Mouse (Mus musculus): ENCODE data around the gene 4930430F08Rik.
"Not testable (repeated sequence)": the region's sequence is repeated elsewhere in the genome, so short reads cannot be mapped to it uniquely, and the experiment has no call there.

The 4930430F08Rik gene

DNA sequence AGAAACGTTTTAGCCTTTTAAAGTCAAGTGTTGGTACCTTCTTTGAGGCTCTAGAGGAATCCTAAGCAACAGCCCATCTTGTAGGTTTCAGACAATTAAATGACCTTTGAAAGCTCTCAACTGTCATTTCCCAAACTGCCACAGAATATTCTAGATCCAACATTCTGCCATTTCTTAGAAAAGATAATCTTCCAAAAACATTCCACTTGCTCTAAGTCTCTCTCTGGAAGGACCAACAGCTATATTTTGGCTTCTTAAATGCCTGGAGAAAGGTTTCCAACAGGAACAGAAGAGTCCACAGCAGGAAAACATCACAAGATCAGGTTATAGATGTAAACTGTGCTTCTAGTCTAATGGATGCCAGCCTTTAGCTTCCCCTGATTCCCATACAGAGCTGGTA is at the start of gene 4930430F08Rik, which contains the start of gene 1700017N19Rik:
Gene 4930430F08Rik, minus strand, starts transcription at position 101 of the 400 bp plus-strand sequence.
Gene 1700017N19Rik, plus strand, starts transcription at position 162 of the 400 bp plus-strand sequence.
- DNase-seq (ENCODE audit: low spot score), result no peak

DNA sequence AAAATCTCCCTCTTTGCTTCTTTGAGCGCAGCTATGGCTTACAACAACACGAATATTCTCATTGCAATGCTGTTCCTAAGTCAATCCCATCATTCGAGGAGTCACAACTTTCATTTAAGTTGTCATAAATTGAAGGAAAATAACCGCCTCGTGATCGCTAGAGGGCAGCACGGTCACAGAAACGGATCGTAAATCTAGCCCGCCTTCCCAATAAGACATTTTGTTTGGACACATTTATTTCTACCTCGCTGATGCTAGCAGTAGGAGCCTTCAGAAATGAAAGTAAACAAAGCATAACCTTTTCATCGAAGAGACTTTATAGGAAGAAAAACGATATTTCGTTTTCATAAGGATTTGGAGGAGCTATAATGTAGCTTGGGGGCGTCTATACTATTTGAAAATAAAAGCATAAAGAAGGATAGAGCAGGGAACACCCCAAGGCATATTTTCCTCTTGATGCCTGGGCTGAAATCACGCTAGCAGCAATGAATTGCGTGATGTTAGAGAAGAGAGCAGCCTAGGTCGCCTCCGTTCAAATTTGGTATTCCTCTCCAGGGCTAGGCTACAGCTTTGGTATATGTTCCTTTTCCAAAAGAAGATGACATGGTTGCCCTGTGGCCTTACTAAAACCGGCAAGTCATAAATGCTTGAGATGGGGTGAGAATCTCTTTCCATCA is 39.7 kb upstream of the 4930430F08Rik start:
- peak; percentile 21 for DNase-seq (ENCODE audit: low spot score)

DNA sequence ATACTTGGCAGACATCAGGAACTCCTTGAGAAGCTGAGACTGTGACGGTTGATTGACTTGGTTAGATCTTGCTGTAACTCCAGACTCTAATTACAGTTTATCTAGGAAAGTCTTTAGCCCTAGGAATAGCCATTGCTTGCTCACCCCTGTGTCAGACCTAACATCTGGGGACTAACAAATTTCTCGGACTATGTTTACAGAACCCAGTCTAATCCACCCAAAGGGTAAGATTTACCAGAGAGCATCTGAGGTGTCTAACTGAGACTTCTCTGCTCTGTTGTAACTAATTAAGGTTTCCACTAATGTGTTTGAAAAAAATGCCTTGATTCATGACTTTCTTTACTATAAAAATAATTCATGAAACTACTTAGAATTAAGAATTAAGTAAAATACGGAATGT is 32.3 kb upstream of the 4930430F08Rik start:
- no peak for DNase-seq (ENCODE audit: low spot score)

DNA sequence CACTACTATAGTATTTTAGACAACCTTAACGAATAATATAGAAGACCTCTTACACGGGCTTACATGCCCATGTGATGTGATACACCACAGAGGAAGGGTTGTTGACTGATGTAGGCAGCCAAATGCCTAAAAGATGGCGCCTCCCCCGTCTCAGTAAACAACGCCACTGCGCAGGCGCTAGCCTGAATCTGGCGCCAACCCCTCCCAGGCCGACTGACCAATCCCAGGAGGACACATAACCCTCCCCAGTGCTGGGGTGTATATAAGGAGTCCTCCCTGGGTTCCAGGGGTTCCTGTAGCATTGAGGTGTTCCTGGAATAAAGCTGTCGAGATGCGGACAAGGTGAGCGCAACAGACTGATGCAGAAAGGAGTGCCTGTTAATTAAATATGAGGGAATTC is 29.8 kb upstream of the 4930430F08Rik start:
- no peak for DNase-seq (ENCODE audit: low spot score)

DNA sequence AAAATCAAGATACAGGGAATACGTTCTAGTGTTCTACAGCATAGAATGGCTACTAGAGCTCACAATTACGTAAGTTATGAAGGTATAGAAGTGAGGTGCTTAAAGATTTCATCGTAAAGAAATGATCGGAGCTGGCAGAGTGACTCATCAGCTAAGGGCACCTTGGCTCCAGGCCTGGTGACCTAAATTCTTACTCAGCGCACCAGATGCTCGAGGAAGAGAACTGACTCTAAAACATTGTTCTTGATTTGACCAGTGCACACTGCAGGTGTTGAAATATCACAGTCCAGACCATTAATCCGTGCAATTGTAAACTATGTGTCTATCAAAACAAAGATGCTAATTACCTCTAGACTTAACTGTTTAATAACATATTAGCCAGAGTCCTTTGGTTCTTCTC is 29.3 kb upstream of the 4930430F08Rik start:
- DNase-seq (ENCODE audit: low spot score), result no peak

DNA sequence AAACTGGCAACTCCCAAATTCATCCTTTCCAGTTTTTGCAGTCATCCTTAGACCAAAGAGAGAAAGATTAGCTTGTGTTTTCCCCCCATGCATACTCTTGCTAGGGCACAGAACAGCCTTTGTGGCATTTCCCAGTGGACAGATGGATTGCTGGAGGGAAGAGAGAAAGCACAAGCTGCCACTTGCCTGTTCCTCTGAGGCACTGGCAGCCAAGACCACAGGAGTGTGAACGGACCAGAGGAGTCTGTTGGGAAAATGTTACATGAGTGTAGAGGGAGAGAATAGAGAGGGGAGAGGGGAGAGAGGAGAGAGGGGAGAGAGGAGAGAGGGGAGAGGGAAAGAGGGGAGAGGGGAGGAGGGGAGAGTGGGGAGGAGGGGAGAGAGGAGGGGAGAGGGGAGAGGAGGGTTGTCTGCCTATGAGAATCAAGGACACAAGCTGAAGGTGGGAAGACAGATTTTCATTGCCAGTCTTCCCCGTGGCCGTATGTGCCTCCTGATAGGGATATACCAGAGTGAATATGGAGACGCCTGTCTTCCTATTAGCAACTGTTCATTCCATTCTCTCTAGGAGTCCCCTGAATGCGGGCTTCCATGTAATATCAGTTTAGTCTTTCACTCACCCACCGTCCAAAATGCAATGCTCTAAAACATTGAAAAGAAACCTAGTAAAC is 27.1 kb upstream of the 4930430F08Rik start:
- no peak for DNase-seq (ENCODE audit: low spot score)

DNA sequence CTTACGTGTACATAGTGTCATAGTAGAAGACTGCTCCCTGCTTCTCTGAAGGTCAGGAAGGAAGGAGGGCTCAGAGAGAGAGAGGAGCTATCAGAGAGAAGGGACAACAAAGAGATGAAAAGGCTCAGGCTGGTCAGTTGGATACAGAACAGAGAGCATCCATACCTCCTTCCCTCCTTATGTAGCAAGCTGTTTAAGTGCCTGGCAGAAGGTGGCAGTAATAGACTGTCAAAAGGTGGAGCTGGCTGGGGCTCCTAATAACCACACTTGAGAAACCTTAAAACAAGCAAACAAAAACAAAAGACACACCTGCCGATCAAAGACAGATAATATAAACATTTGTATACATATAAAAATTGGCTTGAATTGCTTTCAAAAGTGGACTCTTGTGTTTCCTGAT is 14.0 kb upstream of the 4930430F08Rik start:
- DNase-seq (ENCODE audit: low spot score), result no peak

DNA sequence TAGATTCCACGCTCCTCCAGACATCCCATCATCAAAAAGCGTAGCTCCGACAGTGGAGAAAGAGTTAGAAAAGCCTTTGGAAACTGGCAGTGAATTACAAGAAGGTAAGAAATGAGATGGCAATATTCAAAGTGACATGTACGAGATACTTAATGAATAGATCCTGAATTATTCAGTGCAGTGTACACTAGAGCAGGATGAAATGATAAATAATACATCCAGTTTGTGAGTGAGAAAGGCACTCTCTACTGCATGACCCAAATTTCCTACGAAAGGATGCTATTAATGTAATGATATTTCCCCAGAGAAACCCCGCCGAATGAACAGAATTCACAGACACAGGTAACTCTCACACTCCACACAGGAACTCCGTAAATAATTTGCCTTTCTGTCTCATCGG is 13.3 kb upstream of the 4930430F08Rik start:
- DNase-seq (ENCODE audit: low spot score), result no peak

DNA sequence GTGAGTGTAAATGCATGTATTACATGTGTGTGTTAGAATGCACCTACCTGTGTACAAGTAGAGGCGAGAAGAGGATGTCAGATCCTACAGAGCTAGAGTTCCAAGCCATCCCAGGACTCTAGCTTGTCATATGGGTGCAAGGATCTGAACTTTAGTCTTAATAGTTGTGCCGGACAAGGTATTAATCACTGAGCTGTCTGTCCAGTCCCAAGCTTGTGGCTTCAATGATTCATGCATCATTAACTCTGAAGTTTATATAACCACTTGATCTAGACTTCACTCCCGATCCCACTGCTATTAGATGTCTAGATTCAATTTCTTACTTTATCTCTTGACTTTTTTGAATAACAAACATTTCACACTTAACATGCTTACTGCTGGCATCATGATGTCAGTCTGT is 8.1 kb upstream of the 4930430F08Rik start:
- DNase-seq (ENCODE audit: low spot score), result no peak

DNA sequence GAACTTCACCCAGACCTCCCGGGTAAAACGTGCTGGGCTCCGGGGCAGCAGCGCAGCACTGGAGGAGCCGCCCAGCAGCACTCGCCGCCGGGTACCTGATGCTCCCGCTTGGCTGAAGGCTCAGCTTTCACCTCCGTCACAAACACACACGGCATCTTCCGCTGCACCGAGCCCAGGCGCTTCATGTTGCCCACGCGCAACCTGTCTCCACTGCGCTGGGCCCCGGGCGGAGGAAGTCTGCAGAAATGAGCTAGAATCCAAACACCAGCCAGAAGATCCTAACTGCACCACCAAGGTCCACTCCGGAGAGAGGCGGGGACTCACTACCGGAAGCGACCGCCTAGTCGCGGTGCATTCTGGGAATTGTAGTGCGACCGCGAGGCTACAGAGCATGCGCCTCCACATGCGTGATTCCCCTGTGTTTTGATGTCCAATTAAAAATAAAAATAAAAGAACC is 1.3 kb downstream of the 4930430F08Rik start:
- DNase-seq (ENCODE audit: low spot score), result peak; percentile 91

DNA sequence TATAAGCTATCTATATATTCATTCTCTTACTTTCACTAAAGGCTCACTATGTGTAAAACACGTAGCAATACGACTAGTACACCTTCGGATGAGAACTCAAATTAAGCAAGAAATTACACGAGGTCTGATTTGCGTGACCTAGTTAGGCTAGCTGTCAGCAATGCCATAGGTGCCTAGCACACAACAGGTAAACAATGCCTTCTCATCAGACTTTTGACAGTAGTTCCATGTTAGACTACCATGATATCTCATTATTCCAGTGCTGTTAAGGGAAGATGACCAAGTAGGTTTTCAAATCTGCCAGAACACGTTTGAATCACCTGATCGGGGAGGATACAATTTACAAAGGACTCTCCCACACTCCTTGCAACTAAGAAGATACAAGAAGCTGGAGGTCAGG is 1.7 kb downstream of the 4930430F08Rik start:
- DNase-seq (ENCODE audit: low spot score), result no peak

DNA sequence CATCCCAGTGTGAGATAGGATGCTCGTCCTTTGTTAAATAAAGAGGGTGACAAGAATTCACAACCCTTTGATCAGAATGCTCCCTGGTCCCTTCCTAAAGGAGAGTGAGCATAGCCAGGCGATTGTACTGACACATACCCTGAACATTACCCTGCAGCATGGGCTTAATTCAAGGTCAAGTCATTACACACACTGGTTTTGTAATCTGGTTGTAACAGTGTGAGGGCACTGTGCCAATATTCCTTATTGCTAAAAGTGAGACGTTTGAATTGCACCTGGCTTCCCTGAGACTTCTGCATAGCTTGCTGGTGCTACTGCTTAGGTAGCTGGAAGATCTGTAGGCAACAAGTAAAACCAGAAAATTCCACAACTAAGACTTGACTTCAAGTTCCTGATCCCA is 6.0 kb downstream of the 4930430F08Rik start:
- no peak for DNase-seq (ENCODE audit: low spot score)

DNA sequence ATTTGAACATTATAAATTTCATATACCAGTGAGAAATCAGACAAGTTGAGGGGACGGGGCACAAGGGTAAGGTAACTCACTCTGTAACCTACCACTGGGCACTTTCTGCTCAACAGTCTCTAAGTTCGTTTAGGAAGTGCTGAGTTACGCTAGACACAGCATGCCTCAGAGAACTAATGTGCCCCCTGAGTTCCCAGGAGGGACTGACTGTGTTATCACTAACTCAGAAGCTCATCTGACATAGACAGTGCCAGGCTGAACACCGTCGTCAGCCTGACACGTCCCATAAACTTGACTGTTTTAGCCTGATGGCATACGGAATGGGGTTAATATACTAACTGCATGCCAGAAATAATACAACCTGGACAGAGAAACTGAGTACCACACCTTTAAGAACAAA is 14.9 kb downstream of the 4930430F08Rik start:
- DNase-seq (ENCODE audit: low spot score), result no peak

DNA sequence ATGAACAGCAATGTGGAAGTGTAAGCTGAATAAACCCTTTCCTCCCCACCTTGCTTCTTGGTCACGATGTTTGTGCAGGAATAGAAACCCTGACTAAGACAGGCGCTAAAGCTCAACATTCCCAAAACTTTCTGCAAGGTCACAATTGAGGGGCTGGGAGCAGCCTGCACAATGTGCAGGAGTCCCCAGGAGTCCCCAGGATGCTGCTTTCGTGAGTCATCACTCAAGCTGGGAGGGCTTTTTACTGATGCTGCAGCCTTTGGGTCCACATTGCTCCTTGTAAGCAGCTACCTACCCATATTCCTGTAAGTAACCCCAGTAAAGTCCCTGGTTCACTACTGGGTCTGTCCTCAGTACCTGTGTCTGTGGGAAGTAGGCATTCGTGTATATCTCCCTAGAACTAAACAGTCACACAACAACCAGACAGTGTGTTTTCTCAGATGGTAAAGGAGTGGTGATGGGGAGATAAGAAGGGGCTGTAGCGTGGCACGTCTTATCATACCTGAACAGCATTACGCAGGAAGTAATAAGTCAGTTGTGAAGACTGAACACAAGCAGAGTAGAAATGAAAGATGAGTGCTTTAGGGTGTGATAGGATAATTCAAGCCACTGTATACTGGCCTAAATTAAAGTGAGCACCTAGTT is 15.6 kb downstream of the 4930430F08Rik start:
- no peak for DNase-seq (ENCODE audit: low spot score)

DNA sequence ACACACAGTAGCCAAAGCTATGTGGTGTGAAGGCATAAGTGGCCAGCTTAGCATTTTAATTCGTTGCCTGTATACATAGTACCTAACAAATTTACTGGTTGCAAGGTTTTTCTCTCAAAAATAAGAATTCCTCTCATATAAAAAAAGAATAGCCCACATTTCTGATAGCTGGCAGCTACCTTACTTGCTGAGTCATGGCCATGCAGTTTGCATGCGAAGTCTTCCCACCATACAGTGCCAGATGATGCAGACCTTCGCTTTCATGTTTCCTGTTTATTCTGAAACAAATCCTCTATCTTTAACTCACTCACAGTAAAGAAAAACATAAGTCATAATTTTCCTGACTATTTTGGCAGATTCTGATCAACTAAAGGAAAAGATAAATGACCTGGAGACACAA is 18.5 kb downstream of the 4930430F08Rik start:
- no peak for DNase-seq (ENCODE audit: low spot score)

DNA sequence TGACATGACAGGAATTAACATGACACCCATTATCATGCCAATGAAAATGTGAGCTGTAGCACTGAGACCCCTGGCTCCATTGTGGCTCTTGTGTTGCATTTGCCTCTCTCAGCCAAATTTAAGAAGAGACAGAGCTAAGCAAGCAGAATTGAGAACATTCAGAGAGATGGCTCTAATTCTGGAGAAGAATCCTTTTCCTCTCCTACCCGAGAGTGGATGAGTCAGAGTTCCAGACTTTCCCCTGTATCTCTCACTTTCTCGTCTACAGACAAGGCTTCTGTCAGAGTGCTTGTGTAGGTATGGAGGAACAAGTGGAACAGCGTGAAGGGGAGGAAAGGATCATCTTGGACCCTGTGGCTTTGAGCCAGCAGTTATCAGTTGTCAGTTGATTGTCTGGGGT is 26.1 kb downstream of the 4930430F08Rik start:
- no peak for DNase-seq (ENCODE audit: low spot score)

DNA sequence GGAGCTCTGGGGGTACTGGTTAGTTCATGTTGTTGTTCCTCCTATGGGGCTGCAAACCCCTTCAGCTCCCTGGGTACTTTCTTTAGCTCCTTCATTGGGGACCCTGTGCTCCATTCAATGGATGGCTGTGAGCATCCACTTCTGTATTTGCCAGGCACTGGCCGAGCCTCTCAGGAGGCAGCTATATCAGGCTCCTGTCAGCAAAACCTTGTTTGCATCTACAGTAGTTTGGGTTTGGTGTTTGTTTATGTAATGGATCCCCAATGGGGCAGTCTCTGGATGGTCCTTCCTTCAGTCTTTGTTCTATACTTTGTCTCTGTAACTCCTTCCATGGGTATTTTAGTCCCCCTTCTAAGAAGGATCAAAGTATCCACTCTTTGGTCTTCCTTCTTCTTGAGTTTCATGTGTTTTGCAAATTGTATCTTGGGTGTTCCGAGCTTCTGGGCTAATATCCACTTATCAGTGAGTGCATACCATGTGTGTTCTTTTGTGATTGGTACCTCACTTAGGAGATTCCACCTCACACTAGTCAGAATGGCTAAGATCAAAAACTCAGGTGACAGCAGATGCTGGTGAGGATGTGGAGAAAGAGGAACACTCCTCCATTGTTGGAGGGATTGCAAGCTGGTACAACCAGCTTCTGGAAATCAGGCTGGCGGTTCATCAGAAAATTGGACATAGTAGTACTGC is 29.9 kb downstream of the 4930430F08Rik start:
- not testable (repeated sequence) for DNase-seq (ENCODE audit: low spot score)

DNA sequence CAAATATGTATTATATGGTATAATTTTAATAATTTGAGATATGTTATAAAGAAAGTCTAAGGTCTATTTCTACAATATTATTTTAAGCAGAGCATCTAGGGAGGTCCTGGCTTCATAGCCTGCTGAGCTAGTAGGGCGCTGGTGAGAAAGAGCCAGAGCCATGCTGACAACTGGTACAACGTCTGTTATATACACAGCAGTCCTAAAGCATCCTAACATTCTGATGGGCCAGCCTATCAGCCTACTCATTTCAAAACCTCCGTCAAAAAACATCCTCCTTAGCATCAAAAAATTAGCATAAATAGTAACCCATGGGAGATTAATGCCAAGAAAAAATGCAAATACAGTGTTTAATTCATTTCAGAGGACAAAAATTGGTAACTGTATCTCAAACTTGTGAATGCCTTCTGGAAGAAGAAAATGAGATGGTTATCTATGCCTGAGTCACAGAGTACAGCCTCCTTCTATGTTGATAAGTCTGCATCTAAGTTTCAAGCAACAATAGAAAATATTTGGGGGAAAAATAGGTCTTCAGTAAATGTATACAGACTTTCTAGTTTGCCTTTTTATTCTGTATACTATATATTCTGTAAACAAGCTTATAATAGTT is 33.6 kb downstream of the 4930430F08Rik start:
- no peak for DNase-seq (ENCODE audit: low spot score)

DNA sequence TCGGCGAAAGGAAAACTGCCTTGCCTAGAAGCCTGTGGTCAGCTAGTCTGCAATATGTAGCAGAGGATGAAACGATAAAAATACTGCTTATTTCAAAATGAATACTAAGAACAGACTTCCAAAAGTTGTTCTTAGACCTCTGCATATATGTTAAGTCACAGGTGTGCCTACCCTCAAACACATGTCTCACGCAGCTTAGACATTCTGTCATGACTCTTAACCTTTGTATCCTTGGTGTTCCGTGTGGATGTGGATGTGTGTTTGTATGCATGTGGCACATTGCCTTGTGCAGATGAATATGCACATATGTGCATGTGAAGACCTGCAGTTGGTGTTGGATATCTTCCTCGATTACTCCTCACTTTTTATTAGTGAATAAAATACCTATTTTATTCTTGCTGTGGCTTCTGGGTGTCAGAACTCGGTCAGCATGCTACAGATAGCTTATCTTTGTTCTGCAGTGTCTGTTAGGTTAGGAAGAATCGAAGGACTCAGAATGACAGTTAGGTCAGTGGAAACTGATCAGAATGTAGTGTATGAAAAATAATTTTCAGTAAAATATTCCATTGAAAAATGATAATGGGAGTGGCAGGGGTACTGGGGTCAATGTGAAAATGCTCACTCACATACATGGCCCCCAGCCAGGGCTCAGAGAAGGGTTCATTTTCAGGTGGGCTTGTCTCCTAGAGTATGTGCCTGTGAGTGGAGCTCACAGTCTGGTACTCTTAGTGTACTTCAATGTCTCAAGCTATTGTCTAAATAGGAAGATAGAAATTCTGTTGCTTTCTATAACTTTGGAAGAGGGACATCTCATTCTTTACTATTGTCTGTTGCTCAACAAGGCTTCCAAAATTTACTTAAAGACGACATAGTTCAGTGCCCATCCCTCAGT is 65.5 kb downstream of the 4930430F08Rik start:
- DNase-seq (ENCODE audit: low spot score), result no peak

DNA sequence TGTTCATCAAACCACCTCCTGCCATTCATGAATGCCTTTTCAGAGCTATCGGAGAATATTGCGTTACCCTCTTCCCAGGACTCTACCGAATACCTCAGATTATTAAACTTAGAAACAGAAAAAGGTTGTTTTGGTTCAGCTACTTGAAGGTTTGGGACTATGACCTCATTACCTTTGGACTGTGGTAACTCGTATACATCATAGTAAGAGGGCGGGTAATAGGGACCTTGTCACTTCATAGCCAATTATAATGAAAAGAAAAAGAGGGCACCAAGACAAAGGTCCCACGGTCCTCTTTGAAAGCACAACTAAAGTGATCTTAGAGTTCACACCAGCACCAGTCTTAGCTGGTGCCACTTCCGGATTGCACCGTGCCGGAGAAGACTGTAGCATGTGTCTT is 67.9 kb downstream of the 4930430F08Rik start:
- DNase-seq (ENCODE audit: low spot score), result no peak
